Mouse (Mus musculus) cerebellum, adult 8-10 months (tissue): ENCODE data around the gene Cycs.

Source experiments
- DNase-seq: peaks from one replicate; pipeline ENCODE4 v3.0.0; 2022

Gene Cycs

DNA sequence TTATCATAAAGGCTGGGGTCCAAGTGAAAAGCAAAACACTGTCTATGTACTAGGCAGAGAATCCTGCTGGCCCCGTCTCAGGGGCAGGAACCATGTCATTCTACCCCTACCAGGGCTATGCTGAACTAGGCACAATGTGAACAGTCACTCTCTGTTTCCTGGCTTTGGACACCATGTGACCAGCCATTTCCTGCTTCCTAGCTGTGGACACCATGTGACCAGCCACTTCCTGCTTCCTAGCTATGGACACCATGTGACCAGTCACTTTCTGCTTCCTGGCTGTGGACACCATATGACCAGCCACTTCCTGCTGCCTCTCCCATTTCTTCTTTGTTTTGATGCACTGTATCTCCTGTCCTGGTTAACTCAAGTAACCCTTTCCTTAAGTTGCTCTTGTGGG, 23.8 kb downstream of the Cycs start:
- no peak for DNase-seq

- no peak for DNase-seq
Observed at GRCm38 (mm10) chr6:50539641-50540040, 26.7 kb downstream of the Cycs start.

- peak; percentile 65 for DNase-seq
Observed at GRCm38 (mm10) chr6:50536461-50536892, 29.9 kb downstream of the Cycs start.

DNA sequence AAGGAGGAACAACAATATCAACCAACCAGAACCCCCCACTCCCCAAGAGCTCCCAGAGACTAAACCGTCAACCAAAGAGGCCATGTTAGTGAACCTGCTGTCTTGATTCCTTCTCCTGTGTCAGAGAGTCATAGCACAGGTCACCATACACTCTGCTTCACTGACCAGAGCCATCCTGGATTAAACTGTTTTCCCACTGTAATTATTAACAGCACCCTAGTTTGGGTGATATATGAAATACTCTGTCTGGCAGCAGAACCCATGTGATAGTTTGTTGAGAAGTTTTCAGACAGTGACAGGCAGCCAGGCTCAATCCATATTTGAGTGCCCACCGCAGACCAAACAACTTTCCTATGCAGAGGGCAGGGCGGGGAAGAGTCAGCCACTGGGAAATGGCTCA, 31.0 kb downstream of the Cycs start:
- DNase-seq, result no peak

- no peak for DNase-seq
Observed at GRCm38 (mm10) chr6:50531920-50532319, 34.4 kb downstream of the Cycs start.

DNA sequence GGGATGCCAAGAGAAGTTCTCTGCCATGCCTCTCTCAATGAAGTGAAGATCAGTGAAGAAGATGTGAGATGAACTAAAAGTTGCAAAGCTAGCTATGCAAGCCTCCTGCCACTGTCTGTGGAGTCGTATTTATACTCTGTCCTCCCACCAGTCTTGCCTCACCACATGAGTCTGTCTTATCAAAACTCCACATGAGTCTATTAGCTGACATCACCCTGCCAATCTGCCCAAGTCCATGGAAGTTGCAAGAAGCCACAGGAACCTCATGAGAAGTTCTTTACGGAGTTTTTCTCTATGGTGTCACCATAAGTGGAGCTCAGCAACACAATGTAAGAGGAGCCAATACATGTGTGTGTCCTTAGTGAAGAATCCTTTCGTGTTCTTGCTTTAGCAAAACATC, 35.3 kb downstream of the Cycs start:
- DNase-seq, result no peak

DNA sequence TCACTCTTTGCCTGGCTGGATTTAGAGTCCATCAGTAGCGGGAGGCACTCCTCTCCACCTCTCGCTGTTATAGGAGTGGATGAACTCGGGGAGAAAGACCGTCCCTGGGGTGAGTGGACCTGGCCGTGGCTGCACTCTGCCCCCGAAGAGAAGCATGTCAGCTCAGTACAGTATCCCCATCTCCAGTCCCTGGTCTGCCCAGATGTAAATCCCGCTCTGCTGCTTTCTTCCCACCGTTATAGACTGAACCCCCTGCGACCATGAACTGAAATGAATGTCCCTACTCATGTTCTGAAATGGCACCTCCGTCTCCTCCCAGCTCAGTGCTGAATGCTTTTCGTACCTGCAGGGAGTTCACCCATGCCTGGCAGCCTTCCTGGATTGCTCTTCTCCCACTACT, 37.1 kb downstream of the Cycs start:
- DNase-seq, result no peak

DNA sequence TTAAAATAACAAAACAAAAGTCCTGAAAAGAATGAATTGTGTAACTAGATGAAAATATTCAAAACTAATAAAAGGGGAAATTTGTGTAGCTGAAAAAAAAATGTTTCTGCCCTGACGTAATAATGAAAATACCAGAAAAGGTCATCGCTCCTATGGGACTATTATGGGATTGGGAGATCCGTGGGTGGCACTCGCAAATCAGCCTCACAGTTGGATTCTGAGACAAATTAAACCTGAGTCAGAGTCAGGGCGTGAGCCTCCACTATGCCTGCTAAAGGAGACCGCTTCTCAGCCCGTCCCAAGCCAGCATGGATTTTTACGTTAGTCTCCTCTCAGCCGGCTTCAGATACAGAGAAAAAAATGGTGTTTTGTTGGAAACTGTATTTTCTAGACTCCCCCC, 38.9 kb downstream of the Cycs start:
- DNase-seq, result no peak

DNA sequence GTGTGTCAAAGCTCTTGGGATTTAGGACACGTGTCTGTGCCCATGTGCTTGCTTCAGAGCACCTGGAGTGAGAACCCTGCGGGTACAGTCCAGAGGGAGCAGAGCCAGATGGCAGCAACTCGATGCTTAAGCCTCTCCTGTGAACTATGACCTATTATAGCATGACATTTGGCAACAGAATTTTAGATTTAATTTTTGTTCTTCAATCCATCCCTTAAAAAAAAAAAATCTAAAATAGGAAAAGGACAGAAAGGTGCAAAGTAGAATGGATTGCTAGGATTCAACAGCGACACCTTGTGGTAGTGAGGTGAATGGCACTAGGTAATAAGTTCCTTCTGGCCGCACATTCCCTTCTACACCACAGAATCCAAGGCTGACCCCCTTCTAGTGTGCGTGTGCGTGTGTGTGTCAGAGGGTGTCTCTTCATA, 39.7 kb downstream of the Cycs start:
- DNase-seq, result peak; percentile 70

- no peak for DNase-seq
Observed at GRCm38 (mm10) chr6:50525846-50526245, 40.5 kb downstream of the Cycs start.

DNA sequence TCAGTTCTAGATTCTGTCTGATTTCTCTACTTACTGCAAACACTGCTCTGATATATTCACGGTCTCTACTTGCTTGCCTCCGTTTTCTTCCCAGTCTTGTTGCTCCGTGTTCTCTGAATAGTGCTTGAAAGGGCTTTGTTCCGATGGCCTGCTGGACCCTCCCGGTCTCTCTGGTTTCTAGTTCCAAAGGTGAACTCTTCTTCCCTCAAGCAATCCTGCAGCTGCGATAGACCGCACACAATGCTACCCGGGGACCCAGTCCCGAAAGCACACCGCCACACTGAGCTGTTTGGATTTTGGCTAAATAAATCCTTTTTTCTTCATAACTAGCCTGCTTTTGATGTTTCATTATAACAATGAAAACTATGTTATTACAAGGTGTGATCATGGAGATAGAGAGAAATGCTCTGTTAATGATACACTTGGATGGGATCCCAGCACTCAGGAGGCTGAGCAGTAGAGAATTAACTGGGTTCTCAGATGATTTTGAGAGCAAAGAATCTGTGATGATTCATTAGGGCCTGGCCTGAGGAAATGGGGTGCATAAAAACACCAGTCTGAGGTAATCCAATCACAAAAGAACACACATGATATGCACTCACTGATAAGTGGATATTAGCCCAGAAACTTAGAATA, 42.0 kb downstream of the Cycs start:
- no peak for DNase-seq

DNA sequence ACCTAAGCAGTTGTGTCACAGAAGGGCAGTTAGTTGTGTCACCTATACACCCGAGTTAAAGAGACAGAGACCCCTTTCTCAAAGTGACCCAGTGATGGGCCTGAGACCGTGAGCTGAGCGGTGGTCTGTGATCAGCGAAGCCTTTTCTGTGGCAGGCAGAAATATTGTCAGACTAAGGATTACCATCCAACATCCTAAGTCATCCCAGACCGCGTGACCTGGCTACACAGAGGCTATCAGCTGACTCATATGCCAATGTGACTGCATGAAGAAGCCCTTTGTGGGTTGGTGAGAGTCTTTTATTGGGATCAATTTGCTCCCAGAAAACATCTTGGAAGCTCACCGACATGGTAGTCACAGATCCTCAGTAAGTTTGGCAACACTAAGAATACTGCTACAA, 43.6 kb downstream of the Cycs start:
- no peak for DNase-seq

DNA sequence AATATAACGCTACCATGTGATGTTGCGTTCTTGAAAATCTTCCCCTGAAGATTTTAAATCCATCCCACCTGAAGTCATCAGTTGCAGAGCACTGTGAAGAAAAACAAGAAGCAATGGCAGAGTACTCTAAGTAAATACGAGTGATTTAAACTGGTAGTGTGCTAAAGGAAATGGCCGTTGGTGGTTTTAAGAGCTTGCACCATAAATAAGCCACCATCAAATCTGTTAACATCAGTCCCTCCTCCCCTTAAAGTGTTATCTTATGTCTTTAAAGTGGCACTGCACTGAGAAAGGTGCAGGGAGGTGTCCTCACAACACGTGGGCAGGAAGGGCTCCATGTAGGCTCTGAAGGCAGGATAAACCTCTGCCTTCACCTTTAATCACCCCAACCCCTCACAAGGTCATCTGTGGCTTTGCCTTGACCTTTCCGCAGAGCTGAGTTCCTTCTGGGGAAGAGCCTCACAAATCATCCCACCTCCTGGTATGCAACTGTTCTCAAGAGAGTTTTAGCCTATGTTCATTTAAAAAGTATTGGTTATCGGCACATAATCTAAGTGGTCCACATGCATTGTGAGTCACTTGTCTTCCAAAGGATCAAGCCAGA, 44.7 kb downstream of the Cycs start:
- no peak for DNase-seq

GRCm38 (mm10) chr6:50520139-50520538, 46.2 kb downstream of the Cycs start:
- no peak for DNase-seq

- DNase-seq, result no peak
Observed at GRCm38 (mm10) chr6:50518371-50518770, 48.0 kb downstream of the Cycs start.
